Mouse (Mus musculus): ENCODE data around the gene Ythdf2. TPM values are rescaled to one million over a fixed set of nuclear protein-coding genes. Genes with fewer than 3 reads are reported as not detected.

Ythdf2 gene
- polyA plus RNA-seq, 1 experiment, result not detected

- TF ChIP-seq CTCF (IDR thresholded peaks at IDR 0.05; ENCODE audit: insufficient read depth, low read depth, low read length) (no peak), POLR2A (IDR thresholded peaks at IDR 0.05; ENCODE audit: insufficient read depth, low read depth, low read length) (no peak)
- 94% methylated on average over 3 of the region's 3 CpGs for WGBS
- Histone ChIP-seq H3K27ac (ENCODE audit: insufficient read depth, low read depth, low read length) (no peak overlapping the region), H3K4me3 (ENCODE audit: insufficient read depth, low read depth, low read length) (no peak overlapping the region), H3K4me1 (ENCODE audit: control insufficient read depth, insufficient read depth, low read length) (peaks cover 22% of the 10 kb centered on the region)
Measured at GRCm38 (mm10) chr4:132169271-132169670, 42.8 kb downstream of the Ythdf2 start.

- Histone ChIP-seq H3K4me3 (ENCODE audit: insufficient read depth, low read depth, low read length) (no peak overlapping the region), H3K4me1 (ENCODE audit: control insufficient read depth, insufficient read depth, low read length) (peaks cover 22% of the 10 kb centered on the region), H3K27ac (ENCODE audit: insufficient read depth, low read depth, low read length) (no peak overlapping the region)
- WGBS, result 86% methylated on average over 3 of the region's 3 CpGs
- no peak for TF ChIP-seq CTCF (IDR thresholded peaks at IDR 0.05; ENCODE audit: insufficient read depth, low read depth, low read length)
- TF ChIP-seq POLR2A (IDR thresholded peaks at IDR 0.05; ENCODE audit: insufficient read depth, low read depth, low read length), result no peak
Measured at GRCm38 (mm10) chr4:132167436-132167835, 44.7 kb downstream of the Ythdf2 start.

GRCm38 (mm10) chr4:132166350-132167290 lies 45.5 kb downstream of the Ythdf2 start:
- Histone ChIP-seq H3K4me3 (ENCODE audit: insufficient read depth, low read depth, low read length) (no peak overlapping the region), H3K27ac (ENCODE audit: insufficient read depth, low read depth, low read length) (no peak overlapping the region), H3K4me1 (ENCODE audit: control insufficient read depth, insufficient read depth, low read length) (peaks cover 22% of the 10 kb centered on the region)
- WGBS, result 64% methylated on average over 16 of the region's 16 CpGs
- TF ChIP-seq POLR2A (IDR thresholded peaks at IDR 0.05; ENCODE audit: insufficient read depth, low read depth, low read length) (no peak), CTCF (IDR thresholded peaks at IDR 0.05; ENCODE audit: insufficient read depth, low read depth, low read length) (no peak)

- 32% methylated on average over 14 of the region's 14 CpGs for WGBS
- no peak for TF ChIP-seq POLR2A (IDR thresholded peaks at IDR 0.05; ENCODE audit: insufficient read depth, low read depth, low read length)
- no peak for TF ChIP-seq CTCF (IDR thresholded peaks at IDR 0.05; ENCODE audit: insufficient read depth, low read depth, low read length)
- H3K4me3 ChIP-seq (ENCODE audit: insufficient read depth, low read depth, low read length), result no peak overlapping the region
- peaks cover 16% of the 10 kb centered on the region for H3K4me1 ChIP-seq (ENCODE audit: control insufficient read depth, insufficient read depth, low read length)
- no peak overlapping the region for H3K27ac ChIP-seq (ENCODE audit: insufficient read depth, low read depth, low read length)
Measured at GRCm38 (mm10) chr4:132165691-132166090, 46.4 kb downstream of the Ythdf2 start.

- 82% methylated on average over 12 of the region's 12 CpGs for WGBS
- H3K4me1 ChIP-seq (ENCODE audit: control insufficient read depth, insufficient read depth, low read length), result peaks cover 3% of the 10 kb centered on the region
- no peak overlapping the region for H3K27ac ChIP-seq (ENCODE audit: insufficient read depth, low read depth, low read length)
- no peak overlapping the region for H3K4me3 ChIP-seq (ENCODE audit: insufficient read depth, low read depth, low read length)
- TF ChIP-seq POLR2A (IDR thresholded peaks at IDR 0.05; ENCODE audit: insufficient read depth, low read depth, low read length) (no peak), CTCF (IDR thresholded peaks at IDR 0.05; ENCODE audit: insufficient read depth, low read depth, low read length) (no peak)
Measured at GRCm38 (mm10) chr4:132156941-132157622, 55.0 kb downstream of the Ythdf2 start.

- 14% methylated on average over 6 of the region's 6 CpGs for WGBS
- H3K4me3 ChIP-seq (ENCODE audit: insufficient read depth, low read depth, low read length), result no peak overlapping the region
- peaks cover 3% of the 10 kb centered on the region for H3K4me1 ChIP-seq (ENCODE audit: control insufficient read depth, insufficient read depth, low read length)
- no peak for TF ChIP-seq CTCF (IDR thresholded peaks at IDR 0.05; ENCODE audit: insufficient read depth, low read depth, low read length)
- TF ChIP-seq POLR2A (IDR thresholded peaks at IDR 0.05; ENCODE audit: insufficient read depth, low read depth, low read length), result no peak
- H3K27ac ChIP-seq (ENCODE audit: insufficient read depth, low read depth, low read length), result no peak overlapping the region
Measured at GRCm38 (mm10) chr4:132154877-132155670, 57.0 kb downstream of the Ythdf2 start.

GRCm38 (mm10) chr4:132151673-132152072 lies 60.4 kb downstream of the Ythdf2 start:
- 85% methylated on average over 1 of the region's 1 CpGs for WGBS
- Histone ChIP-seq H3K4me1 (ENCODE audit: control insufficient read depth, insufficient read depth, low read length) (peaks cover 3% of the 10 kb centered on the region), H3K27ac (ENCODE audit: insufficient read depth, low read depth, low read length) (no peak overlapping the region), H3K4me3 (ENCODE audit: insufficient read depth, low read depth, low read length) (no peak overlapping the region)
- TF ChIP-seq CTCF (IDR thresholded peaks at IDR 0.05; ENCODE audit: insufficient read depth, low read depth, low read length), result no peak
- TF ChIP-seq POLR2A (IDR thresholded peaks at IDR 0.05; ENCODE audit: insufficient read depth, low read depth, low read length), result no peak

- peaks cover 5% of the 10 kb centered on the region; the same call in 1 of the 2 replicates for H3K4me1 ChIP-seq (ENCODE audit: control insufficient read depth, insufficient read depth, low read length)
- no peak overlapping the region for H3K4me3 ChIP-seq (ENCODE audit: insufficient read depth, low read depth, low read length)
- TF ChIP-seq CTCF (IDR thresholded peaks at IDR 0.05; ENCODE audit: insufficient read depth, low read depth, low read length) (no peak), POLR2A (IDR thresholded peaks at IDR 0.05; ENCODE audit: insufficient read depth, low read depth, low read length) (no peak)
- 81% methylated on average over 5 of the region's 5 CpGs for whole genome bisulfite sequencing
- H3K27ac ChIP-seq (ENCODE audit: insufficient read depth, low read depth, low read length), result no peak overlapping the region
Measured at GRCm38 (mm10) chr4:132146201-132146600, 65.9 kb downstream of the Ythdf2 start.
